Mouse (Mus musculus) testis, postnatal 14 days (tissue): ENCODE results near the gene Lmod3.
"Not testable (repeated sequence)": the region's sequence is repeated elsewhere in the genome, so short reads cannot be mapped to it uniquely, and the experiment has no call there.

Experiments
- DNase-seq: peaks from one replicate; pipeline ENCODE4 v3.0.0; 2021; ENCODE audit warnings: low spot score

The Lmod3 gene

DNA sequence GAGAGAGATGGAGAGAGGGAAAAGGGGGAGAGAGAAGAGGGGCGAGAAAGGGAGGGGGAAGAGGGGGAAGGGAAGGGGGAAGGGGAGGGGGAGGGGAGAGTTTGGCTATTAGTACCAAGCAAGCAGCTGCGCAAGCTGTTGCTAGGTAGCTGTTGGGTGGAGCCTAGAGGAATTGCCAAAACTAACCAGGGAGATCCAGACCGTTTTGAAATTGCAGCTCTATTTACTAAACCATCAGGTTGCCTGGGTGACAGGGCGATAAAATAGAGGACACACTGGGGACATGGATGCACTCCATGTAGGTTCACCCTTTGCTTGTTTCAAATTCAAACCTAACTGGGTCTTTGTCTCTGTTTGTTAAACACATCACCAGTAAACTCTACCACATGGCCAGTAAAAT lies 23.8 kb upstream of the Lmod3 start:
- no peak for DNase-seq

DNA sequence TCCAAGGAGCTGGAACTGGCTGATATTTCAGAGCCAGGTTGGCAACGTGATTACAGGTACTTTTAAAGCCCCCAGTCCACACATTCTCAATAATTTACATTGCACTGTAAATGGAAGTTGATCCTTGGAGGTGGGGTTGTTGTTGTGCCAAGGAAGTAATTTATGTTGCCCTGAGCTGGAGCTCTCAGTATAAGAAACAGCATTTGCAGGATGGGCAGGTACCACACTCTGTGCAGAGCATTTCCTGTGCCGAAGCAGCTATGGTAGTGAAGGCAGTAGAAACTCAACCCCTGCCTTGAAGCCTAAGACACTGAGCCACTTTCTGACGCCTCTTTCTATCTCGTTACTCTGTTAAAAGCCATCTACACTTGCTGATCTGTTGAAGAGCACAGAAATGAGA lies 23.2 kb upstream of the Lmod3 start:
- no peak for DNase-seq

GRCm38 (mm10) chr6:97273777-97274176 lies 21.2 kb upstream of the Lmod3 start:
- DNase-seq = no peak

DNA sequence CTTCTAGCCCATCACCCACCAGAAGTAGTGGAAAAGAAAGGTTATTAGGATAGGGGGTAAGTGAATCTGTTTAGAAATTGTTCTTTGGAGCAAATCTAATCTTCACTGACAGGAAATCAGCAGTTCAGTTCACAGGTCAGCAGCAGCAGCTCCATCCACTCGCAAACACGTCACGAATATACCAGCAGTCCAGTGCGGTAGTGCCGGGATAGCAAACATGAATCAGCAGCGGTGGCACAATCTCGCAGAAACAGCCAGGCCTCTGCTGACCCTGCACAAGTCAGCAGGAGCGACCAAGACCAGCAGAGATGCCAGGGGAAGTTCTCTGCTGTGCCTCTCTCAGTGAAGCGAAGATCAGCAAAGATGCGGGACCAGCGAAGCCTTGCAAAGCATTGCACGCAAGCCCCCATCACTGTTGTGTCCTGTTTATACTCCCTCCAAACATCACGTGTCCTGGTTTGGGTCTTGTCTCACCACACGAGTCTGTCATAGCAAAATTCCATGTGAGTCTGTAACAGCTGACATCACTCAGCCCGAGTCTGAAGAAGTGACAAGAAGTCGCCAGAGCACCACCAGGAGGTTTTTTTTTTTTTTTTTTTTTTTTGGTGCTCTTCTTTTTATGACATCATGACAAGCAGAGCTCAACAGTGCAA lies 20.6 kb upstream of the Lmod3 start:
- DNase-seq = no peak

GRCm38 (mm10) chr6:97272349-97272748 lies 19.8 kb upstream of the Lmod3 start:
- DNase-seq = no peak

DNA sequence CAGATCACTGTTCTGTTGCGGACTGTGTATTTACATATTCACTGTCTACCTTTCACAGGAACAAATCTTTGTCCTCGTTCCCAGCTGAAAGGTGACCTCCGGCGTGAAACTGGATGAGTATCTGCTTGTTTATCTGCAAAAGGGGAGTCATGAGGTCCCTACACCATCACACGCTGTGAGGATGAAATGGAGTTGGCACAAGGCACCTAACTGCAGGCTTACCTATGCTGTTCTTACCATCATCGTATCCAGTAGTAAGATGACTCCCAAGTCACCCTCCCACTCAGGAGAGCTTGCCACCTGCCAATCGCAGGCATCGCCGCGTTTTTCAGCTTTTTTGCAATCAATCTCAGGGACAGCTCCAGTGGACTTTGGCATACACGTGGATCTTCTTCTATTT lies 17.0 kb upstream of the Lmod3 start:
- DNase-seq = no peak

DNA sequence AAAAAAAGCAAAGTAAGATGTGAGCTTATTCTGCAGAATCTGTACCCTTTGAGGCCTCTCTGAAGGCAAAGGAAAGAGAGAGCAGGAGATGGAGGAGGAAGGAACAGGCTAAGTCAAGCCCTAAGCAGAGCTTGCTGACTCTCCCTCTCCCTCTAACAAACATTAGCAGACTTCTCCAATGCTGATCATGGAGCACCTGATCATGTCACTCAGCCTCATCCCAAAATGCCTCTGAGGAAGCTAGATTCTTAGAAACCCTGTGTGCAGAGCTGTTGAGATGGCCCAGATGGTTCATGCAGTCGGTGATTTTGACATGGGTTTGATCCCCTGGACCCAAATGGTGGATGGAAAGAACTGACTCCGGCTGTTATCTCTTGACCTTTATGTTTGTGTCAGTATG lies 14.6 kb upstream of the Lmod3 start:
- DNase-seq = no peak

DNA sequence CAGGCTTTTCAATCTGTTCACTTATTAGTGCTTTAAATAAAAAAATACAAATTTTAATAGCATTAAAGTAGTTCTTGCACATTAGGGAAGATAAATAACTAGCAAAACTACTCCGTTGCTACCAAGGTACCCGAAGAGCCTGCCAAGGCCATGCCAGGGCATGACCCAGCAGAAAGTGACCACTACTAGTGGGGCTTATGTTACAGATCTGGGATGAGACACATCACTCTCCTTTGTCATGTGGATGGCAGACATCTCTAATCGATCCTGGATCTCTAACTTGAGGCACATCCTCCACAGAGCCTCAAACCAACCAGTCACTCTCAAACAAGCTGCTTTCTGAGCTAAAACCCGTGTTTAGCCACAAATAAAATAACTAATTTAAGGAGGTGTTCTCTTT lies 14.1 kb upstream of the Lmod3 start:
- no peak for DNase-seq

GRCm38 (mm10) chr6:97265705-97266104 lies 13.1 kb upstream of the Lmod3 start:
- no peak for DNase-seq

GRCm38 (mm10) chr6:97265240-97265639 lies 12.7 kb upstream of the Lmod3 start:
- DNase-seq = no peak

- not testable (repeated sequence) for DNase-seq
Observed at GRCm38 (mm10) chr6:97263750-97264149, 11.2 kb upstream of the Lmod3 start.

- DNase-seq = no peak
Observed at GRCm38 (mm10) chr6:97262229-97262628, 9.7 kb upstream of the Lmod3 start.

DNA sequence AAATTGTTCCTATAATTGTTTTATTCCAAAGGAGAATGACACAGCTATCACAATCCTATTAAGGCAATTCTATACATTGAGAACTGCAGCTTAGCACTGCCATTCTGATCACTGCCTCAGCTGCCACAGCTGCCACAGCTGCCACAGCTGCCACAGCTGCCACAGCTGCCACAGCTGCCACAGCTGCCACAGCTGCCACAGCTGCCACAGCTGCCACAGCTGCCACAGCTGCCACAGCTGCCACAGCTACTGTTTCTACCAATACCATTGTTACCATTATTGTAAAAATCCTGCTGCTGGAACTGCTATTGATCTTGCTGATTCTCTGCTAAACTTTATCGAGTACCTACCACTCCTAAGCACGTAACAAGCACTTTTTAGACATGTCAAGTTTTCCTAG lies 7.4 kb upstream of the Lmod3 start:
- DNase-seq = not testable (repeated sequence)

DNA sequence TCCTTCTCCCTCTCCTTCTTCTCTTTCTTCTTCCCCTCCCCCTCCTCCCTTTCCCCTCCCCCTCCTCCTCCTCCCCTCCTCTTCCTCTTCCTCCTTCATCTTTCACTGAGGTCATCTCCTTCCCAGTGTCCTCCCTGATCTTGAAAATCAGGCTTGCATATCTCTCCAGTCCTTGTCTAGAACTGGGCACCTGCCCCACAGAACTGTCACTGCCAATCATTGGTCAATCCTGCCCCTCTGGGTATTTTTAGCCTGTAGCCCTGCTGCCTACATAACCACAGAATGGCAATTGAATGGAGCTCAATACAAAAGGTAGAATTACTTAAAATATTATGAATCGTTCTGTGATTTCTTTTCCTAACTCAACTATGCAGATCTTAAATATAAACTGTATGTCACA lies 5.9 kb upstream of the Lmod3 start:
- no peak for DNase-seq

DNA sequence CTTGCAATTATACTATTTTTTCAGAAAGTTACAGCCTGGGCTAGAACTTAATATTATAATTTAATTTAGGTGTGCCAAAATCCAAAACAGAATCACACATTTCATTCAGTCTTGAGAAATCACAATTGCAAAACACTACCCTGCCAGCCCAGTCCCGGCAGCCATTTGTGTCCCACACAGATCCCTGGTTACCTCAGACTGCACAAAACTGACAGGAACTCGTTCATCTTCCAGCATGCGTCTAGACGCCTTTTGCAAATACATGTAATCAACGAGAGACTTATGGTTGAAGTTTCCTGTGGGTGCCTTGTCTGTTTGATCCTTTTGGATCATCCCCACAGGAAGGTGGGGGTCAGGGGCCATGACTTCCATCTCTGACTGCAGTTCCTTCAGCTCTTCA lies 473 bp downstream of the Lmod3 start:
- DNase-seq = no peak

GRCm38 (mm10) chr6:97250966-97251365 lies 1.6 kb downstream of the Lmod3 start:
- no peak for DNase-seq

DNA sequence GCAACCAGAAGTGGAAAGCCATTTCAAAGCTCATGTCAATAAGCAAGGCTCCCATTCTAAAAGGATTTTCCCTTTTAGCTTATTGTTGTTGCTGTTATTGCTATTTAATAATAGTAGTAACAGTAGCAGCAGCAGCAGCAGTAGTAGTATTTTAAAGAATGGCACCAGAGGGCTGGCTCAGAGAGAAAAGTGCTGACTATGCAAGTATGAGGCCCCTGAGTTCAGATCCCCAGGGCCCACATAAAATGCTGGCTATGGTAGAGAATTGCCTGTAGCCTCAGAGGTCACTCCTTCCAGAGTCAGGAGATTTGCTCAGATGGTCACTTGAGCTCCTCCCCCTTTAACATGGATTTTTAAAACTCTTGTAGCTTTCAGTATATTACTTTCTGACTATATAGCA lies 7.4 kb downstream of the Lmod3 start:
- no peak for DNase-seq

DNA sequence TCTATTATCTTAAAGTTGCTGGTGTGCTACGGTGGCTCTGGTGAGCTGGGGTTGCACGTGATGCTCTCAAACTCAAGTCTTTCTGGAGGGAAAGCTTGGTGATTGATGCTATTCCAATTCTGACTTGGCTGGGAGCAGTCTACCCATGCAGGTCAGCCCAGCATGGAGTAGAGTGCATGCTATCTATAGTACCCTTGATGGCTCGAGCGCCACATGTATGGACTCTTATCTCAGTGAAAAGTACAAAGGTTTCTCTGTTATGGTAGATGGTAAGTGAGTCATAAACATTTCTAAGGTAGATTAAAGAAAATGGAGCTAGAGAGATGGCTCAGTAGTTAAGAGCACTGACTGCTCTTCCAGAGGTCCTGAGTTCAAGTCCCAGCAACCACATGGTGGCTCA lies 10.0 kb downstream of the Lmod3 start:
- DNase-seq = no peak

GRCm38 (mm10) chr6:97240092-97240491 lies 12.5 kb downstream of the Lmod3 start:
- no peak for DNase-seq

GRCm38 (mm10) chr6:97239360-97239759 lies 13.2 kb downstream of the Lmod3 start:
- no peak for DNase-seq

DNA sequence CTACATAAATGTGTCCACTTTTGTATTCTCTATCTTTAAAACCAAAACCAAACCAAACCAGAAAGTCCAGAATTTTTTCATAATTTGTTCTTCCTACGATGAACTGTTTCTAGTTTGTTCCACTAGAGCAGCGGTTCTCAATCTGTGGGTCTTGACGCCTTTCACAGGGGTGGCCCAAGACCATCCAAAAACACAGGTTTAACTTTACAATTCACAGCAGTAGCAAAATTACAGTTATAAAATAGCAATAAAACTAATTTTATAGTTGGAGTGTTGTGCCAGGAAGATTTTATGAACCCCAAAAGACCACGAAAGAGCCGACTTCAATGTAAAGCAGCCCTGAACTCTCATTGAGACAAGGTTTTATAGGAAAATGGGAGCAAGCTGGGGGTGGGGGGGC lies 16.5 kb downstream of the Lmod3 start:
- DNase-seq = no peak

- DNase-seq = no peak
Observed at GRCm38 (mm10) chr6:97234911-97235668, 17.5 kb downstream of the Lmod3 start.

DNA sequence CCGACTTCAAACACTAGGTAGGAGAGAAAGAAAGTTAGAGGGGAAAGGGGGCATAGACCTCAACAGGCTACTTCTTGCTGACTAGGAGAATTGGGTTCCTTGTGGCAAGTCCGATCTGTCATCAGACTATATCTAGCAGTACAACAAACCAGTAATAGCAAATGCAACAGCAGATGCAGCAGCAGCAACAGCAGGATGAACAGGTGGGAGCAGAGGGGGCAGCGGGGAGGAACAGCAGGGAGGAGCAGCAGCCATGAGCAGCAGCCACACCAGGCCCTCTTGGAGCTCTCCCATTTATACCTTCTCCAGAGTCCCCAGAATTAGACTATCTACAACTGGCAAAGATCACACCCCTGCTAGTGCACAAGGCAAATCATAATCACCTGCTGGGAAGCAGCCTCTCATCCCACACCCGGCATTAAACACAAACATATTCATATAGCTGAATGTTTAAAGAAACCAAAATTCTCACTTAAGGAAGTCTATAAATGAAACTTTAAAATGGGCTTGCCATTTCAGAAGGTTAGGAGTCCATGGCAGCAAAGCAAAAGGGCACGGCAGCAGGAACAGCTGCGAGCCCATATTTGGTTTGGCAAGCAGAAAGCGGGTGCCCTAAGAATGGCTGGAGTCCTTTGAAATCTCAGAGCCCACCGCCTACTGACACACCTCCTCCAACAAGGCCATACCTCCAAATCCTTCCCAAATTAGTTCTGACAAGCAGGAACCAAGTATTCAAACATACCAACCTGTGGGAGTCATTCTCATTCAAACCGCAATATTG lies 25.3 kb downstream of the Lmod3 start:
- no peak for DNase-seq
